Mouse (Mus musculus) kidney, adult 2 months (tissue): ENCODE results near the gene Tiam1.

Experiments
- CTCF ChIP-seq: fragments of 200-500 bp; conservative IDR thresholded peaks from 2 replicates; pipeline ENCODE4 v1.5.1; 2011; ENCODE audit warnings: low read depth, mild to moderate bottlenecking, control low read depth, low read length, moderate library complexity, mixed read lengths; ENCODE audit not compliant: insufficient read depth, insufficient read length
- POLR2A ChIP-seq: fragments of 200-500 bp; IDR thresholded peaks from one replicate; pipeline ENCODE4 v1.6.1; 2011; ENCODE audit warnings: low read depth, low read length, control low read depth

- TF ChIP-seq CTCF, result peak; percentile 95
- TF ChIP-seq POLR2A, result no peak
These were observed 24.1 kb upstream of the Tiam1 start for GRCm38 (mm10) chr16:90167646-90168045.
